Mouse (Mus musculus): ENCODE measurements around the gene Zfp260. TPM values are rescaled to one million over a fixed set of nuclear protein-coding genes. Genes with fewer than 3 reads are reported as not detected.

The Zfp260 gene
- total RNA-seq, 2 experiments from 2014 or later = 26.9 to 38.9 TPM

- peak; percentile 94 for DNase-seq
Measured at GRCm38 (mm10) chr7:30121308-30122187, 27.0 kb downstream of the Zfp260 start, which contains the start of gene Zfp382. TSS of gene Zfp382 (plus strand) at chr7:30121942.

- DNase-seq = no peak
Measured at GRCm38 (mm10) chr7:30122188-30122530, 27.6 kb downstream of the Zfp260 start.

GRCm38 (mm10) chr7:30129900-30130299 lies 35.3 kb downstream of the Zfp260 start:
- no peak for DNase-seq

GRCm38 (mm10) chr7:30132396-30132795 lies 37.8 kb downstream of the Zfp260 start:
- no peak for DNase-seq

- DNase-seq = no peak
Measured at GRCm38 (mm10) chr7:30136826-30137225, 42.2 kb downstream of the Zfp260 start.

GRCm38 (mm10) chr7:30143170-30143554 lies 48.6 kb downstream of the Zfp260 start:
- no peak for DNase-seq

GRCm38 (mm10) chr7:30143555-30144209 lies 49.1 kb downstream of the Zfp260 start:
- DNase-seq = peak; percentile 48 to 55

GRCm38 (mm10) chr7:30147011-30147410 lies 52.4 kb downstream of the Zfp260 start:
- no peak for DNase-seq

GRCm38 (mm10) chr7:30154040-30154439 lies 59.5 kb downstream of the Zfp260 start:
- DNase-seq = no peak

GRCm38 (mm10) chr7:30155507-30155906 lies 60.9 kb downstream of the Zfp260 start:
- DNase-seq = no peak

Small RNAs within 50 kb of the gene (microRNA-seq; reads per million reads assigned to microRNA genes)
- gene Gm23368 = 0 reads per million in 2 experiments

Other genes starting within 250 kb of the Zfp260 start
- gene Zfp940, start 241.1 kb upstream of the Zfp260 start, total RNA-seq (2021) = under 1 TPM; 0.62 to 0.87 TPM
- gene Zfp420, start 234.8 kb upstream of the Zfp260 start, total RNA-seq (2021) = 1 to 10 TPM; 3.3 to 3.9 TPM
- 1 to 10 TPM; 8.6 to 8.7 TPM for gene Zfp27, start 188.2 kb upstream of the Zfp260 start, total RNA-seq (2021)
- gene Zfp383, start 186.6 kb upstream of the Zfp260 start, total RNA-seq (2021) = 1 to 10 TPM; 4.2 to 7.5 TPM
- gene Zfp74, start 140.7 kb upstream of the Zfp260 start, total RNA-seq (2021) = 1 to 10 TPM; 4.3 to 6.8 TPM
- gene Zfp568, start 110.8 kb upstream of the Zfp260 start, total RNA-seq (2021) = 10 to 100 TPM; 24.0 to 31.6 TPM
- gene Zfp14, start 43.4 kb upstream of the Zfp260 start, total RNA-seq (2021) = 1 to 10 TPM; 2.0 to 2.9 TPM
- gene Zfp82, start 21.9 kb upstream of the Zfp260 start, total RNA-seq (2021) = 1 to 10 TPM; 3.0 to 3.1 TPM
- gene Gm26920, start 4.4 kb upstream of the Zfp260 start, total RNA-seq (2021) = not detected
- 1 to 10 TPM; 1.4 to 1.9 TPM for gene Zfp566, start 4.2 kb upstream of the Zfp260 start, total RNA-seq (2021)
- 1 to 10 TPM; 2.1 to 2.5 TPM for gene Zfp382, start 27.2 kb downstream of the Zfp260 start, total RNA-seq (2021)
- 10 to 100 TPM; 27.8 to 30.9 TPM for gene Zfp146, start 75.0 kb downstream of the Zfp260 start, total RNA-seq (2021)
- 1,000 to 10,000 TPM; 2,821 to 3,018 TPM for gene Cox7a1, start 89.4 kb downstream of the Zfp260 start, total RNA-seq (2021)
- gene Capns1, start 104.0 kb downstream of the Zfp260 start, total RNA-seq (2021) = 100 to 1,000 TPM; 277 to 293 TPM
- gene Polr2i, start 137.2 kb downstream of the Zfp260 start, total RNA-seq (2021) = 10 to 100 TPM; 51.1 to 53.7 TPM
- gene Tbcb, start 137.5 kb downstream of the Zfp260 start, total RNA-seq (2021) = 10 to 100 TPM; 57.8 to 68.2 TPM
- gene Ovol3, start 140.9 kb downstream of the Zfp260 start, total RNA-seq (2021) = not detected
- not detected for gene Thap8, start 185.3 kb downstream of the Zfp260 start, total RNA-seq (2021)
- under 1 TPM; 0.57 to 0.80 TPM for gene Wdr62, start 185.6 kb downstream of the Zfp260 start, total RNA-seq (2021)
- gene Clip3, start 197.0 kb downstream of the Zfp260 start, total RNA-seq (2021) = 1 to 10 TPM; 5.7 TPM
- 10 to 100 TPM; 26.2 to 27.8 TPM for gene Alkbh6, start 213.9 kb downstream of the Zfp260 start, total RNA-seq (2021)
- gene Syne4, start 220.0 kb downstream of the Zfp260 start, total RNA-seq (2021) = 1 to 10 TPM in 1 of 2 experiments, under 1 TPM in 1; 0.72 to 2.0 TPM
- 1 to 10 TPM in 1 of 2 experiments, under 1 TPM in 1; 0.45 to 1.1 TPM for gene E130208F15Rik, start 227.0 kb downstream of the Zfp260 start, total RNA-seq (2021)
- gene Sdhaf1, start 229.1 kb downstream of the Zfp260 start, total RNA-seq (2021) = 10 to 100 TPM; 13.3 to 13.5 TPM

All from heart, adult 18-20 months (tissue).